Comparison of ENCODE assay signal across 23 mouse cellular contexts in the genomic region with DNA sequence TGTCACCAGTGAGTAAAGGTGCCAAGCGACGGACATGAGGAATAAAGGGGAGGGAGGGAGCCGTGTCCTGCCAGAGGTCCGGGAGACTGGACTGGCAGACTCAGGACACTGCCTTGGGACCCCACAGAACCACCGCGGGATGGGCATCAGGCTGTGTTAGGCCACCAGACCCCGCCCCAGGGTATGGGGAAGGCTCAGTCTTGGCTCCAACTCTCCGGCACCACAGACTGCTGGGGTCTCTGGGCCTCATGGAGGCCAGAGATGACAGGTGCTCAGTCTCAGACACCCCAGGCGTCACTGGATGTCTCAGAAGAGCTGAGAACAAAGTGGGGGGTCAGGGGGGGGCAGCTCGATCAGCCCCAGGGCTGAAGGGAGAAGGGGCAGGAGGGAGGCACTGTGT.
DNase-seq lines count a peak whose midpoint lies in the region; ATAC-seq lines count a peak whose summit lies in the region.
"Had no signal": no experiment of that assay in that cellular context is flagged by ENCODE, and none has a peak within 500 bp of the region (broad histone marks: within the 10 kb centered on the region; RNA-seq: fewer than 3 reads in every experiment).

No protein-coding gene starts in this region.

- no peaks in the 10 kb centered on the region for H3K27me3 ChIP-seq in embryonic facial prominence, embryonic 13.5 days
- H3K27me3 ChIP-seq in embryonic facial prominence, embryonic 10.5 days (replicated peaks; ENCODE audit: low read depth, poor library complexity, severe bottlenecking): no peaks in the 10 kb centered on the region
- H3K27me3 ChIP-seq in limb, embryonic 15.5 days: no peaks in the 10 kb centered on the region
- H3K27me3 ChIP-seq in limb, embryonic 10.5 days (ENCODE audit: low read depth, poor library complexity, severe bottlenecking): no peaks in the 10 kb centered on the region
- no peaks in the 10 kb centered on the region for H3K27me3 ChIP-seq in lung, embryonic 16.5 days (ENCODE audit: control insufficient read depth, insufficient read depth, low read depth, low read length)
- H3K27me3 ChIP-seq in midbrain, embryonic 13.5 days: no peaks in the 10 kb centered on the region
- no peaks in the 10 kb centered on the region for H3K27me3 ChIP-seq in midbrain, embryonic 15.5 days (replicated peaks)
- H3K27me3 ChIP-seq: embryonic facial prominence, embryonic 12.5 days; hindbrain, embryonic 12.5 days; hindbrain, embryonic 15.5 days had no signal

- no peak overlapping the region for H3K4me3 ChIP-seq in embryonic facial prominence, embryonic 13.5 days
- H3K4me3 ChIP-seq in embryonic facial prominence, embryonic 10.5 days: no peak overlapping the region
- no peak overlapping the region for H3K4me3 ChIP-seq in limb, embryonic 15.5 days
- no peak overlapping the region for H3K4me3 ChIP-seq in limb, embryonic 10.5 days
- H3K4me3 ChIP-seq in lung, embryonic 16.5 days (ENCODE audit: low read length): no peak overlapping the region
- H3K4me3 ChIP-seq in midbrain, embryonic 13.5 days (replicated peaks): no peak overlapping the region
- H3K4me3 ChIP-seq in midbrain, embryonic 15.5 days: no peak overlapping the region
- H3K4me3 ChIP-seq: embryonic facial prominence, embryonic 12.5 days; erythroblast, embryonic 14.5 days; gastrocnemius, adult 2 months; hindbrain, embryonic 12.5 days; hindbrain, embryonic 15.5 days had no signal

- WGBS in embryonic facial prominence, embryonic 13.5 days: 55% methylated on average over 10 of the region's 10 CpGs
- 59% methylated on average over 10 of the region's 10 CpGs for WGBS in embryonic facial prominence, embryonic 10.5 days
- 62% methylated on average over 10 of the region's 10 CpGs for WGBS in limb, embryonic 15.5 days
- 62% methylated on average over 10 of the region's 10 CpGs for WGBS in limb, embryonic 10.5 days
- WGBS in lung, embryonic 16.5 days: 49% methylated on average over 10 of the region's 10 CpGs
- WGBS in midbrain, embryonic 13.5 days: 57% methylated on average over 10 of the region's 10 CpGs
- 61% methylated on average over 10 of the region's 10 CpGs for WGBS in midbrain, embryonic 15.5 days

- no peak overlapping the region for H3K4me2 ChIP-seq in embryonic facial prominence, embryonic 13.5 days
- H3K4me2 ChIP-seq in limb, embryonic 15.5 days: no peak overlapping the region
- no peak overlapping the region for H3K4me2 ChIP-seq in lung, embryonic 16.5 days (ENCODE audit: low read depth, low read length)
- no peak overlapping the region for H3K4me2 ChIP-seq in midbrain, embryonic 13.5 days (replicated peaks)
- no peak overlapping the region for H3K4me2 ChIP-seq in midbrain, embryonic 15.5 days
- H3K4me2 ChIP-seq: embryonic facial prominence, embryonic 12.5 days; heart, embryonic 11.5 days; hindbrain, embryonic 12.5 days; hindbrain, embryonic 15.5 days had no signal

- no peak overlapping the region for H3K9ac ChIP-seq in embryonic facial prominence, embryonic 13.5 days
- no peak overlapping the region for H3K9ac ChIP-seq in limb, embryonic 15.5 days
- no peak overlapping the region for H3K9ac ChIP-seq in lung, embryonic 16.5 days (ENCODE audit: low read length)
- no peak overlapping the region for H3K9ac ChIP-seq in midbrain, embryonic 13.5 days (replicated peaks)
- no peak overlapping the region for H3K9ac ChIP-seq in midbrain, embryonic 15.5 days
- H3K9ac ChIP-seq: embryonic facial prominence, embryonic 12.5 days; forebrain, postnatal 0 days; hindbrain, embryonic 12.5 days; hindbrain, embryonic 15.5 days had no signal

- ATAC-seq in embryonic facial prominence, embryonic 13.5 days (ENCODE audit: insufficient number of reproducible peaks, insufficient read depth, low FRiP score, low TSS enrichment, low read depth): 0 out of 2 replicates have a peak, but pooled peaks have one; percentile 56
- ATAC-seq in limb, embryonic 15.5 days (ENCODE audit: insufficient number of reproducible peaks, low FRiP score, low TSS enrichment, low read depth): 0 out of 2 replicates have a peak, but pooled peaks have one; percentile 30
- peak; percentile 26; the same call in 1 of the 2 replicates for ATAC-seq in lung, embryonic 16.5 days (ENCODE audit: low read depth)
- 0 out of 2 replicates have a peak, but pooled peaks have one; percentile 30 for ATAC-seq in midbrain, embryonic 13.5 days
- ATAC-seq in midbrain, embryonic 15.5 days (replicated peaks): no peak
- ATAC-seq: activated CD4-positive, CD25-positive, alpha-beta regulatory T cell, adult 4 months; forebrain, embryonic 14.5 days; forebrain, postnatal 0 days had no signal

- no peaks in the 10 kb centered on the region for H3K36me3 ChIP-seq in embryonic facial prominence, embryonic 13.5 days
- H3K36me3 ChIP-seq in embryonic facial prominence, embryonic 10.5 days (replicated peaks): no peaks in the 10 kb centered on the region
- H3K36me3 ChIP-seq in limb, embryonic 15.5 days: no peaks in the 10 kb centered on the region
- H3K36me3 ChIP-seq in limb, embryonic 10.5 days: no peaks in the 10 kb centered on the region
- no peaks in the 10 kb centered on the region for H3K36me3 ChIP-seq in lung, embryonic 16.5 days (ENCODE audit: control insufficient read depth, insufficient read depth, low read length)
- no peaks in the 10 kb centered on the region for H3K36me3 ChIP-seq in midbrain, embryonic 13.5 days
- H3K36me3 ChIP-seq in midbrain, embryonic 15.5 days (replicated peaks): no peaks in the 10 kb centered on the region
- H3K36me3 ChIP-seq: embryonic facial prominence, embryonic 12.5 days; hindbrain, embryonic 12.5 days; hindbrain, embryonic 15.5 days had no signal

- H3K27ac ChIP-seq in embryonic facial prominence, embryonic 13.5 days: no peak overlapping the region
- H3K27ac ChIP-seq in embryonic facial prominence, embryonic 10.5 days (replicated peaks): no peak overlapping the region
- no peak overlapping the region for H3K27ac ChIP-seq in limb, embryonic 15.5 days
- no peak overlapping the region for H3K27ac ChIP-seq in limb, embryonic 10.5 days
- H3K27ac ChIP-seq in lung, embryonic 16.5 days (ENCODE audit: low read length): no peak overlapping the region
- H3K27ac ChIP-seq in midbrain, embryonic 13.5 days: no peak overlapping the region
- no peak overlapping the region for H3K27ac ChIP-seq in midbrain, embryonic 15.5 days
- H3K27ac ChIP-seq: embryonic facial prominence, embryonic 12.5 days; gastrocnemius, adult 2 months; hindbrain, embryonic 12.5 days; hindbrain, embryonic 15.5 days had no signal

- no peaks in the 10 kb centered on the region for H3K9me3 ChIP-seq in embryonic facial prominence, embryonic 13.5 days
- H3K9me3 ChIP-seq in embryonic facial prominence, embryonic 10.5 days: no peaks in the 10 kb centered on the region
- H3K9me3 ChIP-seq in limb, embryonic 15.5 days: no peaks in the 10 kb centered on the region
- no peaks in the 10 kb centered on the region for H3K9me3 ChIP-seq in limb, embryonic 10.5 days (replicated peaks)
- no peaks in the 10 kb centered on the region for H3K9me3 ChIP-seq in lung, embryonic 16.5 days (ENCODE audit: control insufficient read depth, low read length)
- no peaks in the 10 kb centered on the region for H3K9me3 ChIP-seq in midbrain, embryonic 13.5 days
- no peaks in the 10 kb centered on the region for H3K9me3 ChIP-seq in midbrain, embryonic 15.5 days
- H3K9me3 ChIP-seq: embryonic facial prominence, embryonic 12.5 days; hindbrain, embryonic 12.5 days; hindbrain, embryonic 15.5 days had no signal

- DNase-seq in embryonic facial prominence, embryonic 10.5 days (ENCODE audit: low spot score): no peak
- no peak for DNase-seq in limb, embryonic 10.5 days (ENCODE audit: low spot score)
- DNase-seq in lung, postnatal 36 days: no peak
- DNase-seq: adrenal gland, postnatal 10 days; adrenal gland, postnatal 36 days; cerebellum, adult 18-20 months; cerebellum, adult 9-10 months; forebrain, postnatal 0 days; gastrocnemius, adult 2 months; gastrocnemius, postnatal 14 days; heart, adult 11 months had no signal

- H3K4me1 ChIP-seq in embryonic facial prominence, embryonic 13.5 days: no peaks in the 10 kb centered on the region
- no peaks in the 10 kb centered on the region for H3K4me1 ChIP-seq in embryonic facial prominence, embryonic 10.5 days
- no peaks in the 10 kb centered on the region for H3K4me1 ChIP-seq in limb, embryonic 15.5 days
- H3K4me1 ChIP-seq in limb, embryonic 10.5 days: no peaks in the 10 kb centered on the region
- H3K4me1 ChIP-seq in lung, embryonic 16.5 days (replicated peaks; ENCODE audit: control insufficient read depth, insufficient read depth, low read length): no peaks in the 10 kb centered on the region
- no peaks in the 10 kb centered on the region for H3K4me1 ChIP-seq in midbrain, embryonic 13.5 days (replicated peaks)
- H3K4me1 ChIP-seq in midbrain, embryonic 15.5 days: no peaks in the 10 kb centered on the region
- H3K4me1 ChIP-seq: embryonic facial prominence, embryonic 12.5 days; hindbrain, embryonic 12.5 days; hindbrain, embryonic 15.5 days had no signal
